Mouse (Mus musculus) midbrain, embryonic 16.5 days (tissue): Measurements from ENCODE around the gene Gm26897. TPM values are rescaled to one million over a fixed set of nuclear protein-coding genes. Genes with fewer than 3 reads are reported as not detected.

ENCODE experiments used
- ATAC-seq: fragments of 200-750 bp; cut with Nextera tagmentation; 2 replicates; pipeline ENCODE4 v1.8.0; 2017; ENCODE audit warnings: moderate TSS enrichment
- H3K27ac ChIP-seq: fragments of 300-500 bp; sonication (generic); 2 replicates; pipeline ENCODE4 v1.5.1; 2014; ENCODE audit warnings: mild to moderate bottlenecking, low read length, mixed read lengths
- H3K27me3 ChIP-seq: fragments of 300-500 bp; sonication (generic); 2 replicates; pipeline ENCODE4 v1.6.1; 2014; ENCODE audit warnings: low read depth, low read length, mixed read lengths; ENCODE audit not compliant: control insufficient read depth, insufficient read depth
- H3K36me3 ChIP-seq: fragments of 300-500 bp; sonication (generic); 2 replicates; pipeline ENCODE4 v1.6.1; 2014; ENCODE audit warnings: mild to moderate bottlenecking, low read length, moderate library complexity, mixed read lengths; ENCODE audit not compliant: control insufficient read depth, insufficient read depth
- H3K4me1 ChIP-seq: fragments of 300-500 bp; sonication (generic); 2 replicates; pipeline ENCODE4 v1.6.1; 2014; ENCODE audit warnings: mild to moderate bottlenecking, low read length, mixed read lengths; ENCODE audit not compliant: control insufficient read depth, insufficient read depth
- H3K4me2 ChIP-seq: fragments of 300-500 bp; sonication (generic); 2 replicates; pipeline ENCODE4 v1.6.1; 2014; ENCODE audit warnings: mild to moderate bottlenecking, low read length, mixed read lengths
- H3K4me3 ChIP-seq: fragments of 300-500 bp; sonication (generic); 2 replicates; pipeline ENCODE4 v1.5.1; 2014; ENCODE audit warnings: low read depth, mild to moderate bottlenecking, low read length, moderate library complexity, mixed read lengths
- H3K9ac ChIP-seq: fragments of 300-500 bp; sonication (generic); 2 replicates; pipeline ENCODE4 v1.6.1; 2014; ENCODE audit warnings: low read depth, low read length, mixed read lengths
- H3K9me3 ChIP-seq: fragments of 300-500 bp; sonication (generic); replicated peaks from 2 replicates; pipeline ENCODE4 v1.6.1; 2014; ENCODE audit warnings: mild to moderate bottlenecking, low read length, mixed read lengths; ENCODE audit not compliant: control insufficient read depth, poor library complexity, severe bottlenecking
- WGBS: fragments of 180-500 bp; shearing (Covaris S2); extraction: QIAGEN DNeasy Blood & Tissue Kit; methylation state at CpG from one replicate; pipeline ENCODE4 v1.1.7; 2014; 5-methylcytosine and 5-hydroxymethylcytosine counted together
- polyA plus RNA-seq: library from polyadenylated mRNA; unstranded; fragments of >200 nt; fragmentation: Nextera tagmentation; extraction: Ambion mirVana; gene quantifications from 2 replicates; pipeline ENCODE4 v1.2.1, GENCODE M21; 2015

The Gm26897 gene
- polyA plus RNA-seq = not detected in 2 replicates

DNA sequence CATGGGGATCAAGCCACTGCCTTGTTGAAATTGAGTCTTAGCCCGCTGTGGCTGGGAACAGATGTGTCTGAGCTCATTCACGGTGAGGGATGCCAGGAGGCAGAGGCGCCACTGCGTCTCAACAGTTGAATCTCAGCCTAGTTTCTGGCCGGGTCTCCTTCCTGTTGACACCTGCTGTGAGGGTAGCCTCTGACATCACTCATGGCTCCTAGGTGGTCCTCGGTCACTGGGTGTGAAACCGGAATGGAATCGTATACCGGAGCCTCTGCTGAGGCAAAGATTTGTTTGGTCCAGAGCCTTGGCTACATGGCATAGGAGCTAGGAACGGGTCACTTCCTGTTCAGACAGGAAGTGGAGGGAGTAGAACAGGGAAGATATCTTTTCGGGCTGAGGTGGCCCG lies at the start of gene Gm26897:
Gm26897 (plus strand) TSS at position 74 of the 400 bp plus-strand sequence.
- no peak for ATAC-seq
- WGBS = 91% methylated on average over 12 of the region's 12 CpGs
- H3K36me3 ChIP-seq = no peaks in the 10 kb centered on the region
- no peak within 1 kb of the TSS for H3K27ac ChIP-seq
- H3K9me3 ChIP-seq = no peaks in the 10 kb centered on the region
- peaks cover 2% of the 10 kb centered on the region; the same call in 1 of the 2 replicates for H3K27me3 ChIP-seq
- no peak within 1 kb of the TSS for H3K9ac ChIP-seq
- no peak within 1 kb of the TSS for H3K4me2 ChIP-seq
- no peak within 1 kb of the TSS for H3K4me3 ChIP-seq
- H3K4me1 ChIP-seq = peaks cover 8% of the 10 kb centered on the region

DNA sequence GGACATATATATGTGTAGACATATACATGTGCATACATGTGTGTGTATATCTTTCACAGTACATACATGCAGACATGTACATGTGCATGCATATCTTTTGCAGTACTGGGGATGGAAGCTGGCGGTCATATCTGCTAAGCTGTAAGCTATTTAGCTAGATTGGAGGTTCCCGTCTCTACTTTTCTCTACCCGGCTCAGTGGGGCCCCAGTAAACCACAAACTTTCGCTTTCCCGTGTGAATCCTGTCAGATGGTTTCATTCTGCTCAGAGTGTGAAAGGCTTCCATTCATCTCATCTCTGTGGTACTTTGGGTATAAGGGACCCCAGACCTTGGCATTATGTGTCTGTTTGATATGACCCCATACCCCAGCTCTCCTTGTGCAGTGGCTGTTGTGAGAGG lies 46.4 kb upstream of the Gm26897 start:
- no peak overlapping the region for H3K9ac ChIP-seq
- no peaks in the 10 kb centered on the region for H3K9me3 ChIP-seq
- no peak overlapping the region for H3K27ac ChIP-seq
- no peak overlapping the region for H3K4me3 ChIP-seq
- H3K4me1 ChIP-seq = peaks cover 8% of the 10 kb centered on the region
- no peaks in the 10 kb centered on the region for H3K36me3 ChIP-seq
- WGBS = 82% methylated on average over 5 of the region's 5 CpGs
- no peak for ATAC-seq
- no peak overlapping the region for H3K4me2 ChIP-seq
- no peaks in the 10 kb centered on the region for H3K27me3 ChIP-seq

DNA sequence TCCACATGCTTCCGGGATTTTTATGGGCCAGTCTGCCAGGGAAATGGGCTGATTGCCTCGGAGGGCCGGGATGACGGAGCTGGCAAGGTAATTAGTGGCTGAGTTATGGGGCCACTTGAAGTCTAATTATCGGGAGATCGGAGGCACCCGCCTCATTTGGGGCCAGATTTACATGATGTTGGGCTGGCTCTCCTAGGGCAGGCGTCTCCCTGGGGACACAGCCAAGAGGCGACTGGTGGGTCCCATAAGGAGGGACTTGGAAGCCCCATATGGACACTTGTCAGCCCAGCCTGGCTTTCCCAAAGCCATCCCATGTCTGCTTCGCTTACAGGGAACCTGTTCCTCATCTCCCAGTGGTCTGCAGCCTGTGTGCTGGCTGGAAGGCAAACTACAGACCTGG lies 45.1 kb upstream of the Gm26897 start:
- no peak for ATAC-seq
- H3K36me3 ChIP-seq = no peaks in the 10 kb centered on the region
- no peaks in the 10 kb centered on the region for H3K9me3 ChIP-seq
- no peak overlapping the region for H3K4me2 ChIP-seq
- H3K4me1 ChIP-seq = peaks cover 15% of the 10 kb centered on the region
- H3K27ac ChIP-seq = no peak overlapping the region
- no peak overlapping the region for H3K4me3 ChIP-seq
- no peak overlapping the region for H3K9ac ChIP-seq
- no peaks in the 10 kb centered on the region for H3K27me3 ChIP-seq
- 68% methylated on average over 10 of the region's 10 CpGs for WGBS

DNA sequence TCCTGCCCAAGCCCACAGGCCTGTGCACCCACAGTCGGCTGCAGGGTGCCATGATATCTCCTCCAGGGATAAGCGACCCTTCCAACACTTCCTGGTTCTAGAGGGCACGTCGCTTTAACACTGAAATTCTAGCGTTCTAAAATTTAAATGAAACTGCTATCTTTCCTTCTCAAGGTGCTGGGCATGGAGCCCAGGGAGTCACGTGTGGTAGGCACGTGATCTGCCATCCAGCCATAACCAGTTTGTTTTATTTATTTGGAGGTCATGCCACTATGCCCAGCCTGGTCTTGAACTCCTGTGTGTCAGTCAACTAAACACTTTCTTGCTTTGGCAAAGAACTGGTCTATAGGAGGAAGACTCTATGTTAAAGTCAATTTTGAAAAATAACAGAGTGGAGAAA lies 35.7 kb upstream of the Gm26897 start:
- no peak for ATAC-seq
- H3K27ac ChIP-seq = no peak overlapping the region
- no peak overlapping the region for H3K4me3 ChIP-seq
- H3K9me3 ChIP-seq = no peaks in the 10 kb centered on the region
- no peak overlapping the region for H3K4me2 ChIP-seq
- H3K36me3 ChIP-seq = no peaks in the 10 kb centered on the region
- H3K4me1 ChIP-seq = peaks cover 27% of the 10 kb centered on the region
- H3K9ac ChIP-seq = no peak overlapping the region
- 94% methylated on average over 7 of the region's 7 CpGs for WGBS
- no peaks in the 10 kb centered on the region for H3K27me3 ChIP-seq

DNA sequence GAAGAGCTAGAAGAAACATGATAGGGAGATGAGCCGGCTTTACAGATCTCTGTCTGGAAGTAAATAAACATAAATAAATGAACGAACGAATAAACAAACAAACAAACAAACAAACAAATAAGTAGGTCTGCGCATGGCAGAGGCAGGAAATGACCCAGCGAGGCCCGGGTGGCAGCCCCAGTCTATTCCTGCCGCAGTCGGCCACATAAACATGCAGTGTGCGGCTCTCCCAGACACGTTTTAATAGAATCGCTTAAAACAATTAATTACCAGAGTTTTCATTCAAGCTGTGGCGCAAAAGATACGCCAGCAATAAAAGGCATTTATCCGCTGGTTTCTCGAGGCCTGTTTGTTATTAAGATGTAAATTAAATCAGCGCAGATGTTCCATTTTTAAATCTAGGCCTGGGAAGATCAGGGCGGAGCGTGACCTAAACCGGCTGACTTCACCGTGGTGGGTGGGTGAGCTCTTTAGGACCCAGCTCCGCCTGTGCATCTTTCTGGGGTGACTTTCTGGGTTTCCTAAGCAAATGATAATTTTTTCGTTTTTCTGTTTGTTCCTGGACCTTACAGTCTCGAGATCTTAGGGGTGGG lies 33.9 kb upstream of the Gm26897 start:
- Histone ChIP-seq H3K9ac (no peak overlapping the region), H3K4me3 (no peak overlapping the region), H3K27me3 (no peaks in the 10 kb centered on the region), H3K4me1 (peaks cover 33% of the 10 kb centered on the region), H3K4me2 (no peak overlapping the region), H3K9me3 (no peaks in the 10 kb centered on the region), H3K36me3 (no peaks in the 10 kb centered on the region), H3K27ac (peak overlapping the region; percentile 23; the same call in 1 of the 2 replicates)
- ATAC-seq = no peak
- WGBS = 27% methylated on average over 23 of the region's 23 CpGs

DNA sequence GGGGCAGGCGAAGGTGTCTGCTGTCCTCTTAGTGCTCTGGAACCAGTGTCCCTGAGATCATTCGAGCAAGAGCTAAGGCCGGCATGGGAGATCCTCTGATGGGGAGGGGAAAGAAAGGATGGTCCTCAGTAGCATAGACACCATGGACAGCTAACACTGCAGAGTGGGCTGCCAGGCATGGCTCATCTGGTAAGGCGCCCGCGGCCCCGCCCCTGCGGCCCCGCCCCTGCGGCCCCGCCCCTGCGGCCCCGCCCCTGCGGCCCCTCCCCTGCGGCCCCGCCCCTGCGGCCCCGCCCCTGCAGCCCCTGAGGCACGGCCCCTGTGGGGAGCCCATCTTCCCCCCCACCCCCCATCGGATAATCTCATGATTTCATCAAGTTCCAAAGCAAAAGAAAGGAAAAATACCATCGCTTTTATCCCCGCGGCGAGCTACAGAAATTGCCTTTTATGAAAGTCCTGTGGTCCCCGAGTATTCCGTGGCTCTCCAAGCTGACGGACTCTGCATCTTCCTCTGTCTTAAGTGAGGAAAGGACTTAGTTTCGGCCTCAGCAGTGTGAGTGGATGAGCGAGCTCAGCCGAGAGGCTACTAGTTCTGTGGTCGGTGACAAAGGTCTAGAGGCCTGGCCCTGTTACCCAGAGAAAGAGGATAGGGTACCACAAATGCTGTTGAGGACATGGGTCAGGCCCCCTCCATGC lies 31.9 kb upstream of the Gm26897 start:
- ATAC-seq = no peak
- no peaks in the 10 kb centered on the region for H3K9me3 ChIP-seq
- H3K9ac ChIP-seq = no peak overlapping the region
- no peak overlapping the region for H3K4me3 ChIP-seq
- WGBS = 8% methylated on average over 19 of the region's 31 CpGs
- H3K4me2 ChIP-seq = peak overlapping the region; percentile 27; the same call in 1 of the 2 replicates
- H3K36me3 ChIP-seq = no peaks in the 10 kb centered on the region
- H3K27ac ChIP-seq = no peak overlapping the region
- peaks cover 33% of the 10 kb centered on the region for H3K4me1 ChIP-seq
- H3K27me3 ChIP-seq = no peaks in the 10 kb centered on the region

DNA sequence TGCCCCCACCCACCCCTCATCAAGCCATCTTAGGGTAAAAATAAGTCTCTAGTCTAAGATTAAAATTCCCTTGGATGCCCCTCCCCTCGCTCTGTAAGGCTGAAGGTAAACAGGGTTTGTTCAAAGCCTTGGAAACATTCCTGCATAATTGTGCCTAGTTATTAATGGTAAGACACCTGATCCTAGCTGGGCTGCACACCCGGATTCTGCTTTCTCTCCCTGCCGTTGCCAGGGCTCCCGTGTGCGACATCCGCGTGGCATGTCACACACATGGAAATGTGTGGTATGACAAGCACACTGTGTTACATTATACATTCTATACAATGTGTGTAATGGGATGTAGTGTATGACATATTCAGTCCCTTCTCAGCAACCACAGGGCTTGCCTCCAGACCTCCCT lies 30.1 kb upstream of the Gm26897 start:
- WGBS = 58% methylated on average over 7 of the region's 7 CpGs
- no peaks in the 10 kb centered on the region for H3K9me3 ChIP-seq
- H3K36me3 ChIP-seq = no peaks in the 10 kb centered on the region
- H3K27me3 ChIP-seq = no peaks in the 10 kb centered on the region
- H3K9ac ChIP-seq = no peak overlapping the region
- peaks cover 33% of the 10 kb centered on the region for H3K4me1 ChIP-seq
- H3K4me2 ChIP-seq = no peak overlapping the region
- no peak overlapping the region for H3K4me3 ChIP-seq
- ATAC-seq = 0 out of 2 replicates have a peak, but pooled peaks have one; percentile 23
- no peak overlapping the region for H3K27ac ChIP-seq

DNA sequence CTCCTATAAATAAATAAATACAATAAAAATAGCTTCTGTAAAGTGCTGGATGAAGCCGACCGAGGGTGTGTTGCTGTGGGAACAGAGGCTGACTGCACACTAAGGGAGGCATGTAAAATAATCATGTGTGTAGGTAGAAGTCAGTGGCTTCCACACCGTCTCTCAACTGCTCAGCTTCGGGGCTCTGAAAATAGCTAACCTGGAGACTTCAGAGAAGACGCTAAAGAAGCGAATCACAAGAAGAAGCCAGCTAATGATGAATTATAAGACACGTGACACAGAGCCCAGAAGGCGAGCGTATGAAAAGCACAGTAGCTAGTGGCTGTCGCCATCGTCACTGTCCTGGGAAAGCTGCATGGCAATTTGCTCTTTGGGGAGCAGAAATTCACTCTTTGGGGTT lies 29.4 kb upstream of the Gm26897 start:
- no peak for ATAC-seq
- H3K9ac ChIP-seq = no peak overlapping the region
- 57% methylated on average over 11 of the region's 11 CpGs for WGBS
- no peaks in the 10 kb centered on the region for H3K27me3 ChIP-seq
- no peak overlapping the region for H3K4me3 ChIP-seq
- H3K9me3 ChIP-seq = no peaks in the 10 kb centered on the region
- no peak overlapping the region for H3K4me2 ChIP-seq
- H3K4me1 ChIP-seq = peaks cover 36% of the 10 kb centered on the region
- no peak overlapping the region for H3K27ac ChIP-seq
- H3K36me3 ChIP-seq = no peaks in the 10 kb centered on the region

DNA sequence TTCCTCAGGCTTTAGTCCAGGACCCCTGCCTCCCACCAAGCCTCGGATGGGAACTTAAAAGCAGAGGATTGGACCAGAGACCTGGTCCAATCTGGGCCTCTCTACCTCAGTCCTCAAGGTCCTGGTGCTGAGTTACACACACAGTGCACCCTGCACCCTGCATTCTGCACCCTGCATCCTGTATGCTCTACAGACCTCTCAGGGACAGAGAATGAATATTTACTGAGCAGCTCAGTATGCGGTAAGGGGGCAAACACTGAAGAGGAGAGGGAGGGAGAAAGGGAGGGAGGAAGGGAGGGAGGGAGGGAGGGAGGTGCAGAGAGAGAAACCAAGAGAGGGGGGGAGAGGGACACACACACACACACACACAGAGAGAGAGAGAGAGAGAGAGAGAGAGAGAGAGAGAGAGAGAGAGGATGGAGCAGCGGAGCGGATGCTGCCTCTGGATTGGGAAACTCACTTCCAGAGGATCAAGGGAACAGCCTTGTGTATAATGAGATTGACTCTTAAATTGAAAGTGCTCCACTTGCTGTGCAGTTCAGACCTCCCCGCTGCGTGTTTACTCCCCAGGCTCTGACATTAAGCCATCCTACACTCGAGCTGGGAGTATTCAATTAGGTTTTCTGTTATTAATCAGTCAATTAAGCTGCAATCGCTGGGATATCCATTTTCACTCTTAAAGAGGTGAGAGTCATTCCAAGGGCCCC lies 24.4 kb upstream of the Gm26897 start:
- peak; percentile 66; the same call in 1 of the 2 replicates for ATAC-seq
- Histone ChIP-seq H3K9me3 (0 out of 2 replicates have a peak, but pooled peaks cover 6% of the 10 kb centered on the region), H3K4me3 (no peak overlapping the region), H3K27ac (peak overlapping the region; percentile 37), H3K27me3 (no peaks in the 10 kb centered on the region), H3K36me3 (no peaks in the 10 kb centered on the region), H3K4me1 (peaks cover 10% of the 10 kb centered on the region), H3K4me2 (no peak overlapping the region), H3K9ac (peak overlapping the region; percentile 27; the same call in 1 of the 2 replicates)
- 13% methylated on average over 8 of the region's 8 CpGs for WGBS
